Mouse (Mus musculus) brain, embryonic 14.5 days (tissue): ENCODE data around the gene Gas2l3.

Experiments used
- CTCF ChIP-seq: fragments of 200-500 bp; IDR thresholded peaks from 2 replicates; pipeline ENCODE4 v1.5.1; 2012; ENCODE audit warnings: inconsistent platforms, mild to moderate bottlenecking, moderate library complexity, borderline replicate concordance; ENCODE audit not compliant: insufficient read depth, insufficient read length; ENCODE audit errors: extremely low read depth
- POLR2A ChIP-seq: fragments of 200-500 bp; IDR thresholded peaks from 2 replicates; pipeline ENCODE4 v1.6.1; 2012; ENCODE audit warnings: mild to moderate bottlenecking, inconsistent platforms, borderline replicate concordance; ENCODE audit not compliant: poor library complexity, insufficient read depth, insufficient read length, severe bottlenecking; ENCODE audit errors: extremely low read depth

GRCm38 (mm10) chr10:89483113-89483512 is 39.3 kb upstream of the Gas2l3 start:
- TF ChIP-seq POLR2A (no peak), CTCF (no peak)
